Mouse (Mus musculus): ENCODE results near the gene Tcte1. TPM values are rescaled to one million over a fixed set of nuclear protein-coding genes. Genes with fewer than 3 reads are reported as not detected.

Gene Tcte1
- polyA plus RNA-seq, 1 experiment = not detected

GRCm38 (mm10) chr17:45580958-45581477, 57.8 kb downstream of the Tcte1 start:
- Histone ChIP-seq H3K4me3 (ENCODE audit: insufficient read depth, low read length) (no peak overlapping the region), H3K27ac (ENCODE audit: insufficient read depth, low read depth, low read length) (no peak overlapping the region), H3K4me1 (ENCODE audit: control insufficient read depth, insufficient read depth, low read length) (peaks cover 28% of the 10 kb centered on the region)
- TF ChIP-seq CTCF (IDR thresholded peaks at IDR 0.05; ENCODE audit: low read depth, low read length) (no peak), POLR2A (IDR thresholded peaks at IDR 0.05; ENCODE audit: borderline replicate concordance, low read depth, low read length) (no peak)

GRCm38 (mm10) chr17:45581567-45581983, 58.3 kb downstream of the Tcte1 start:
- Histone ChIP-seq H3K4me3 (ENCODE audit: insufficient read depth, low read length) (no peak overlapping the region), H3K27ac (ENCODE audit: insufficient read depth, low read depth, low read length) (no peak overlapping the region), H3K4me1 (ENCODE audit: control insufficient read depth, insufficient read depth, low read length) (peaks cover 32% of the 10 kb centered on the region)
- TF ChIP-seq POLR2A (IDR thresholded peaks at IDR 0.05; ENCODE audit: borderline replicate concordance, low read depth, low read length) (no peak), CTCF (IDR thresholded peaks at IDR 0.05; ENCODE audit: low read depth, low read length) (no peak)

GRCm38 (mm10) chr17:45582188-45582587, 59.0 kb downstream of the Tcte1 start:
- Histone ChIP-seq H3K27ac (ENCODE audit: insufficient read depth, low read depth, low read length) (no peak overlapping the region), H3K4me1 (ENCODE audit: control insufficient read depth, insufficient read depth, low read length) (peaks cover 32% of the 10 kb centered on the region), H3K4me3 (ENCODE audit: insufficient read depth, low read length) (no peak overlapping the region)
- TF ChIP-seq CTCF (IDR thresholded peaks at IDR 0.05; ENCODE audit: low read depth, low read length) (no peak), POLR2A (IDR thresholded peaks at IDR 0.05; ENCODE audit: borderline replicate concordance, low read depth, low read length) (no peak)

- Histone ChIP-seq H3K4me1 (ENCODE audit: control insufficient read depth, insufficient read depth, low read length) (peaks cover 32% of the 10 kb centered on the region), H3K27ac (ENCODE audit: insufficient read depth, low read depth, low read length) (peak overlapping the region; percentile 84), H3K4me3 (ENCODE audit: insufficient read depth, low read length) (peak overlapping the region; percentile 11; the same call in 1 of the 2 replicates)
- TF ChIP-seq POLR2A (IDR thresholded peaks at IDR 0.05; ENCODE audit: borderline replicate concordance, low read depth, low read length) (no peak), CTCF (IDR thresholded peaks at IDR 0.05; ENCODE audit: low read depth, low read length) (peak; percentile 91)
Measured at GRCm38 (mm10) chr17:45582715-45583355, 59.6 kb downstream of the Tcte1 start.

- Histone ChIP-seq H3K4me1 (ENCODE audit: control insufficient read depth, insufficient read depth, low read length) (peaks cover 32% of the 10 kb centered on the region), H3K27ac (ENCODE audit: insufficient read depth, low read depth, low read length) (peak overlapping the region; percentile 85), H3K4me3 (ENCODE audit: insufficient read depth, low read length) (peak overlapping the region; percentile 9)
- TF ChIP-seq POLR2A (IDR thresholded peaks at IDR 0.05; ENCODE audit: borderline replicate concordance, low read depth, low read length) (no peak), CTCF (IDR thresholded peaks at IDR 0.05; ENCODE audit: low read depth, low read length) (no peak)
Measured at GRCm38 (mm10) chr17:45584096-45584896, 61.1 kb downstream of the Tcte1 start.

GRCm38 (mm10) chr17:45584939-45585678, 61.9 kb downstream of the Tcte1 start:
- TF ChIP-seq CTCF (IDR thresholded peaks at IDR 0.05; ENCODE audit: low read depth, low read length) = peak; percentile 97
- TF ChIP-seq POLR2A (IDR thresholded peaks at IDR 0.05; ENCODE audit: borderline replicate concordance, low read depth, low read length) = no peak
- Histone ChIP-seq H3K27ac (ENCODE audit: insufficient read depth, low read depth, low read length) (peak overlapping the region; percentile 85), H3K4me3 (ENCODE audit: insufficient read depth, low read length) (0 out of 2 replicates have a peak overlapping the region, but pooled peaks have one; percentile 9), H3K4me1 (ENCODE audit: control insufficient read depth, insufficient read depth, low read length) (peaks cover 32% of the 10 kb centered on the region)

GRCm38 (mm10) chr17:45585725-45586448, 62.7 kb downstream of the Tcte1 start:
- TF ChIP-seq POLR2A (IDR thresholded peaks at IDR 0.05; ENCODE audit: borderline replicate concordance, low read depth, low read length) (no peak), CTCF (IDR thresholded peaks at IDR 0.05; ENCODE audit: low read depth, low read length) (no peak)
- H3K4me1 ChIP-seq (ENCODE audit: control insufficient read depth, insufficient read depth, low read length) = peaks cover 34% of the 10 kb centered on the region
- peak overlapping the region; percentile 85 for H3K27ac ChIP-seq (ENCODE audit: insufficient read depth, low read depth, low read length)
- no peak overlapping the region for H3K4me3 ChIP-seq (ENCODE audit: insufficient read depth, low read length)

- TF ChIP-seq POLR2A (IDR thresholded peaks at IDR 0.05; ENCODE audit: borderline replicate concordance, low read depth, low read length) (no peak), CTCF (IDR thresholded peaks at IDR 0.05; ENCODE audit: low read depth, low read length) (peak; percentile 42; the same call in 1 of the 2 replicates)
- Histone ChIP-seq H3K4me3 (ENCODE audit: insufficient read depth, low read length) (no peak overlapping the region), H3K4me1 (ENCODE audit: control insufficient read depth, insufficient read depth, low read length) (peaks cover 40% of the 10 kb centered on the region), H3K27ac (ENCODE audit: insufficient read depth, low read depth, low read length) (no peak overlapping the region)
Measured at GRCm38 (mm10) chr17:45586449-45586837, 63.2 kb downstream of the Tcte1 start.

GRCm38 (mm10) chr17:45588370-45588769, 65.1 kb downstream of the Tcte1 start:
- no peak for TF ChIP-seq CTCF (IDR thresholded peaks at IDR 0.05; ENCODE audit: low read depth, low read length)
- TF ChIP-seq POLR2A (IDR thresholded peaks at IDR 0.05; ENCODE audit: borderline replicate concordance, low read depth, low read length) = no peak
- Histone ChIP-seq H3K4me3 (ENCODE audit: insufficient read depth, low read length) (no peak overlapping the region), H3K27ac (ENCODE audit: insufficient read depth, low read depth, low read length) (no peak overlapping the region), H3K4me1 (ENCODE audit: control insufficient read depth, insufficient read depth, low read length) (peaks cover 52% of the 10 kb centered on the region)

Data from bone marrow macrophage, adult 2 months (primary cell).